Mouse (Mus musculus) G1E (cell line): Measurements from ENCODE around the gene Tob1.

Experiments used
- CTCF ChIP-seq: IDR thresholded peaks from 2 replicates; pipeline ENCODE4 v1.5.1; 2012; ENCODE audit warnings: low read depth, low read length, inconsistent platforms, mixed read lengths
- POLR2AphosphoS5 ChIP-seq: IDR thresholded peaks from 2 replicates; pipeline ENCODE4 v1.6.1; 2012; ENCODE audit warnings: low read depth, low read length, inconsistent platforms; ENCODE audit not compliant: insufficient replicate concordance

DNA sequence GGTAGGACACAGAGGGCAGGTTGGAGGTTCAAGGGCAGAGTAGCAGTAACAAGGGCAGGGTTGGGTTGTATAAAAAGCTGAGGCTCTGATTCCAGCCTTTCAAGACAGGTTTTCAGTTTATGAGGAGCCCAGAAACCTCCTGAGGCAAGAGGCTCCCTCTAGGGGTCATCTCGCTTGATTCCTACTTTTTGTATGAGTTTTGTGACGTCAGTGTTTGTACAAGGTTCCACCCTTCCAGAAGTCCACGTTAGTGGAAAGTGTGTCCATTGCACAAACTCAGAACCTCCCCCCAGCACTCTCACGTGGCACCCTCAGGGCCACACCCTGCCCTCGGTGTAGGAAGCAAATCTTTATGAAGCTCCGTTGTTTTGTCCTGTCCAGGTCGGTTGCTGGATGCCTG, 14.7 kb downstream of the Tob1 start:
- TF ChIP-seq CTCF, result no peak
- TF ChIP-seq POLR2AphosphoS5, result no peak
